Mouse (Mus musculus) 3134 (cell line): ENCODE data around the gene Zfp708.
"Not testable (repeated sequence)": the region's sequence is repeated elsewhere in the genome, so short reads cannot be mapped to it uniquely, and the experiment has no call there.

Experiments
- DNase-seq: peaks from one replicate; pipeline ENCODE4 v3.0.0-alpha.2; 2011; ENCODE audit warnings: low spot score; ENCODE audit not compliant: insufficient read length; ENCODE audit errors: extremely low read depth

Zfp708 gene

DNA sequence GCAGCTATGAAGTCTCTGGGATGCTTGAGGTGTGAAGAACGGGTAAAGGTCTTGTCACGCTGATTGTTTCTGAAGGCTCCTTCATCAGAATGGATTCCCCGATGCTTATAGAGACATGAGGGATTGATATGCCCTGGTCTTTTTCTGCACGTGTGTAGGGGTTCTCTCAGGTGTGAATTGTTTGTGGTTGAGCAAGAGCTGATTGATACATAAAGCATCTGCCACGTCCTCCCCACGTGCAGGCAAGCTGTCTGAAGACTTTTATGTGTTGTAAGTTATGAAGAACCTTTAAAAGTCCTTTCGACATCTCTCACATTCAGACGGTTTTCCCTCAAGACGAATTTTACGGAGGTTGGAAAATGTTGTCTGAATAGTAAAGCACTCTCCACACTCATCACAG, at the start of gene Zfp708:
Gene Zfp708 (minus strand): TSS at position 101 of the 400 bp plus-strand sequence.
- DNase-seq: no peak

GRCm38 (mm10) chr13:67128038-67128721, 30.4 kb upstream of the Zfp708 start:
- DNase-seq: peak; percentile 69

- DNase-seq: not testable (repeated sequence)
These were observed 29.7 kb upstream of the Zfp708 start for GRCm38 (mm10) chr13:67127507-67127906.

DNA sequence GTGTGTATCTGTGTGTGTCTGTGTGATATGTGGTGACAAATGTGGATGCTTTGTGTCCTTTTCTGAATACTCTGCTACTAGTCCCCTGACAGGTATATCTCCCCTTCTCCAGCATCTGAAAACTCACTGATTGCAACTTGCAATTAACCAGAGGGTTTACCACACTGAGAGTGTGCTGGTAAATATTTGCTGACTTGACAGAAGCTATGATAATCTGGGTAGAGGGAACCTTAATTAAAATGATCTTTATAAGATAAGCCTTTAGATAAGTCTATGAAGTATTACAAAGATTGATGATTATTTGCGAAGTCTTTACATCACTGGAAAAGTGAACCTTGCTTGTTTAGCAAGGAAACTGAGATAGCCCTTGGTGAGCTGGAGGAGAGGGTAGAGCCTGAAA, 26.7 kb upstream of the Zfp708 start:
- no peak for DNase-seq

GRCm38 (mm10) chr13:67121360-67121759, 23.6 kb upstream of the Zfp708 start, which contains the start of gene Zfp759:
Zfp759 (plus strand) TSS chr13:67121660.
- not testable (repeated sequence) for DNase-seq

GRCm38 (mm10) chr13:67116163-67116562, 18.4 kb upstream of the Zfp708 start, which contains the start of gene Rslcan18:
Rslcan18 (minus strand) TSS chr13:67116263.
- not testable (repeated sequence) for DNase-seq

GRCm38 (mm10) chr13:67113287-67113686, 15.5 kb upstream of the Zfp708 start:
- DNase-seq: no peak

DNA sequence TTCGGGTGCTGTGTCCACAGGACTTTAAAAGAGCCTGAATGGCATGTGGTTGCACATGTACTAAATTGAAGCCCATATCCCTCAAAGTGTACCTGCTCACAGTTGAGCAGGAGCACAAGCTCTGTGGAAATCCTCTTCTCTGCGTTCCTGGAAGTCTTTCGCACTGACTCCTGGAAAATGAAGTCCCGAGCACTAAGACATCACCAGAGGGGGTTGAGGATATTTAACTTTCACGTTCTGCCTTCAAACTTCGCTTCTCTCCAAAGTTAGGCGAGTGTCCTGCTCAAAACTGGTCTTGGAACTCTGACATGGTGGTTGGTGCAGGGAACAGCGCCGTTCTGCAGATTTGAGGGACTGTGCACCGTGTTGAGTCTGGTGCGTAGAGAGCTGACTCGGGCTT, 14.3 kb upstream of the Zfp708 start:
- no peak for DNase-seq

DNA sequence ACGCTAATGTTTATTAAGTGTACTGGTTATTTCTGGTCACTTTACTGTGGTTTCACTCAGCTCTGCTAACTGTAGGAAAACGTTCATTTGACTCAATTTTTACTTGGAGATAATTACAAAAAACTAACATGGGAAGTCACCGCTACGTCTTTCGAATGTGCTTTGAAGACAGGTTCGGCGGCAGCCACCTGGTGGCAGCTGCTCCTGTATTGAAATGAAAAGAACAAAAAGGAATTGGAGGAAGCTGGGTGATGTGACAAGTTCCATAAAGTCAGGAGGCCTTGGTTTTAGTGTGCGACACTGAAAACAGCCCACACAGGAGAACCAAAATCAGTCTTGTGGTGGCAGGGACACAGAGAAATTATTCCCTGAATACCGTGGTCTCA, 11.0 kb upstream of the Zfp708 start:
- no peak for DNase-seq

GRCm38 (mm10) chr13:67108194-67108820, 10.5 kb upstream of the Zfp708 start, which contains the start of gene Gm28557:
Gm28557 (minus strand) TSS chr13:67108604.
- peak; percentile 77 for DNase-seq

GRCm38 (mm10) chr13:67107681-67108080, 9.9 kb upstream of the Zfp708 start:
- no peak for DNase-seq

- no peak for DNase-seq
These were observed 7.6 kb downstream of the Zfp708 start for GRCm38 (mm10) chr13:67090154-67090553.

- no peak for DNase-seq
These were observed 15.8 kb downstream of the Zfp708 start for GRCm38 (mm10) chr13:67081946-67082345.

DNA sequence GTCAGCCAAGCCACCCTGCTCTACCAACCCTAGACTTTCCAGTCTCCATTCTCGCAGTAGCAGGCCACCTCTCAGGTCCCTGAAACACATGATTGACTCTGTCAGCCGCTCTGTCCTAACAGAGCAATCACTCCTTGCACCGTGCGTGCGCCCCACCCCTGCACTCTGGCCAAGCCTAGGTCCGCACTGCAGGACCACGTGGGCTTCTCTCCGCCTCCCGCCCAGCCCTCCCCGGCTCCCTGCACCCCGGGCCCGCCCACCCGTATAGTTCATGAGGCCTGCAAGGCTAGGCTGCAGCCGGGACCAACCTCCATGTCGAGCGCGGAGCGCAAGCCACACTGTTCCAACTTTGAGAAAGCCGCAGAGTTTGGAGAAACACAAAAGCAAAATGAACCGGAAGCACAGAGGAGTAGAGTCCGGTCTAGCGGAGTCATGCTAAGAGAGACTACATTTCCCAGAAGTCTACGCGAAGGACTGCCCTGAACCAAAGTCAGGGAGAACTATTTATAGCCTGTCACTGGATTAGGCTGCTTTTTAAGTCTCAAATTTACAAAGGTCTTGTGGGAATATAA, 16.5 kb downstream of the Zfp708 start:
- peak; percentile 84 for DNase-seq

DNA sequence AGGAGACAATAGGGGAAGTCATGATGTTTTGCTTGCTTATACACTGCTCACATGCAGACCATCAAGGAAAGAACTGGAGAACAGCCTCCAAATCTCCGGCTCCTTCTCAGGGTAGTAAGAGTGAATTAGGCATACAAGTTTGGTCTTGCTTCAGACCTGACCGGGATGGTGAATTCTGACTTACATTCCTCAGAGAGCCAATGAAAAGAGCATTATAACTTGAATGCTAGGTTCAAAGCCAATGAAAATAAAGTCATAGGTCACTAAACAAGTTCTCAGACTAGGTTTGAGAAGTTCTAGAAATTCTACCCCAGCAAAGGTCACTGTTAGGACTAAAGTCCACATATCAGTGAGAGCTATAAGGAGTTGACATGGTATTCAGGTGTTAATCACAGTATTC, 20.5 kb downstream of the Zfp708 start:
- no peak for DNase-seq

- no peak for DNase-seq
These were observed 25.0 kb downstream of the Zfp708 start for GRCm38 (mm10) chr13:67072786-67073185.

- DNase-seq: no peak
These were observed 32.4 kb downstream of the Zfp708 start for GRCm38 (mm10) chr13:67065386-67065785.

- no peak for DNase-seq
These were observed 35.3 kb downstream of the Zfp708 start for GRCm38 (mm10) chr13:67062427-67062826.

- peak; percentile 94 for DNase-seq
These were observed 36.9 kb downstream of the Zfp708 start, which contains the start of gene Zfp712 for GRCm38 (mm10) chr13:67060786-67061358. Zfp712 (minus strand) TSS chr13:67061170.

DNA sequence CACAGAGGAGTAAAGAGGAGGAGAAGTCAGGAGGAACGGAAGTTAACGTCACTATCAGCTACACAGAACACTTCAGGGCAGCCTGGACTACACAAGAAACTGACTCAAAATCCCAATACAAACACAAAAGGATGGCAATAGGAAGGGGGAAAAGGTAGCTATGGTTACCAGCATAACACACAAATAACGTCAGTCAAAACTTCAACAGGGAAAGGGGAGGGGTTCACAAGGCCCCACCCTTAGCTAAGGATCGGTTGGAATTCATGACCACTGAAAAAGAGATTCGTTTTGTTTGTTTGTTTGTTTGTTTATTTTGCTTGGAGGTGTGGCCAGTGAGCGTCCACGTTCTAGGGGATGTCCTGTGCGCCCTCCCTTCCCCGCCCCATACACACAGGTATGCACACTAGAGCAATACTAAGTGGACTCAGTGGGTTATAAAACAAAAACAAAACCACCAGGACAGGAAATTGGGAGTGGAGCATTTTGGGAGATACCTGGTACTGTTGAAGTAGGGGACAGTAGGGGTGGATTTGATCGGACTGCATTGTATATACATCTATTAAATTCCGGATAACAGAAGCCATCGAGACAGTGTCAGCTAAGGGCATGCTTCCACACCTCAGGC, 37.5 kb downstream of the Zfp708 start:
- DNase-seq: peak; percentile 4
